Mouse (Mus musculus): ENCODE measurements around the gene Stab1. TPM values are rescaled to one million over a fixed set of nuclear protein-coding genes. Genes with fewer than 3 reads are reported as not detected.

Stab1 gene
- polyA plus RNA-seq, 1 experiment from 2014 or later = 12.9 TPM

GRCm38 (mm10) chr14:31160196-31161150, 8.0 kb downstream of the Stab1 start:
- Histone ChIP-seq H3K9me3 (no peaks in the 10 kb centered on the region), H3K27me3 (no peaks in the 10 kb centered on the region), H3K4me2 (replicated peaks) (no peak overlapping the region), H3K4me3 (no peak overlapping the region), H3K9ac (replicated peaks) (no peak overlapping the region), H3K4me1 (0 out of 2 replicates have a peak, but pooled peaks cover under 1% of the 10 kb centered on the region), H3K27ac (replicated peaks) (no peak overlapping the region), H3K36me3 (no peaks in the 10 kb centered on the region)
- ATAC-seq (replicated peaks) = no peak
- 83% methylated on average over 27 of the region's 27 CpGs for WGBS

DNA sequence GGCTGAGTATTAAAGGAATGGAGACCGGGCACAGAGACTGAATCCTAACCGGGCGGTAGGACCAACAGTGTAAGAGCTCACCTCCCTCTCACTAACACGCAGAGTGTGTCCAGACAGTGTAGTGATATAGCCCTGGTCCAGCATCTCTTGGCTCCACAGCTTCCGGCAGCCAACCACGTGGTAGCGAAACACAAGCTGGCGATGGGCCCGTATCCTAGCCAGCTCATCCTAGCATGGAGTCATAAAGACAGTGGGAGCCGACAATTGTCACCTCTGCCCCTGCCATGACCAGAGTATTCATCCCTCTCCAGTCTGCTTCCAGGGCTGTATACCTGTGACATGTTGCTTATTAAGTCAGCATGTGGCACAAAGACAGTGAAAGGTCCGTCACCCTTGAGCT, 22.7 kb downstream of the Stab1 start:
- Histone ChIP-seq H3K9me3 (no peaks in the 10 kb centered on the region), H3K27ac (replicated peaks) (no peak overlapping the region), H3K27me3 (no peaks in the 10 kb centered on the region), H3K4me1 (no peaks in the 10 kb centered on the region), H3K9ac (replicated peaks) (no peak overlapping the region), H3K4me2 (replicated peaks) (no peak overlapping the region), H3K36me3 (no peaks in the 10 kb centered on the region), H3K4me3 (no peak overlapping the region)
- 93% methylated on average over 11 of the region's 11 CpGs for WGBS
- ATAC-seq (replicated peaks) = no peak

DNA sequence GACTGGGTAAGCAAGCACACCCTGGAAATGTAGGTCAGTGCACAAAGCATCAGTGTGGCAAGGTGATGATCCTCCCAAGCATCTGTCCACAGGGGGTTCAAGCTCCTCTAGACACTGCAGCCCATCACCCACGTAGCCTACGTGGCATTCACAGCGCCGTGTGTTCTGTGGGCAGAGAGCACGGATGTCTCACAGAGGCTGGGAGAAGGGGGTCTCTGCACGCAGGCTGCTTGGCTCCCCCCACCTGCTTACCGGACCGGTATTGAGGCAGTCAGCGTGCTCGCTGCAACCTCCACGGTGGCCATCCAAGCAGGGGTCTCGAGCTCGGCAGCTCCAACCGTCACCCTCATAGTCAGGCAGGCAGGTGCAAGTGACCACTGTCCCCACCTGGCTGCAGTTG, 27.4 kb downstream of the Stab1 start:
- Histone ChIP-seq H3K27me3 (no peaks in the 10 kb centered on the region), H3K36me3 (peaks cover 18% of the 10 kb centered on the region), H3K27ac (replicated peaks) (no peak overlapping the region), H3K4me2 (replicated peaks) (no peak overlapping the region), H3K9ac (replicated peaks) (no peak overlapping the region), H3K4me1 (peaks cover 3% of the 10 kb centered on the region; the same call in 1 of the 2 replicates), H3K9me3 (no peaks in the 10 kb centered on the region), H3K4me3 (no peak overlapping the region)
- 95% methylated on average over 14 of the region's 14 CpGs for WGBS
- no peak for ATAC-seq (replicated peaks)

GRCm38 (mm10) chr14:31140141-31140540, 28.3 kb downstream of the Stab1 start:
- no peaks in the 10 kb centered on the region for H3K9me3 ChIP-seq
- no peak overlapping the region for H3K27ac ChIP-seq (replicated peaks)
- peaks cover 5% of the 10 kb centered on the region; the same call in 1 of the 2 replicates for H3K4me1 ChIP-seq
- ATAC-seq (replicated peaks) = no peak
- peaks cover 25% of the 10 kb centered on the region for H3K36me3 ChIP-seq
- H3K9ac ChIP-seq (replicated peaks) = no peak overlapping the region
- WGBS = 92% methylated on average over 15 of the region's 15 CpGs
- H3K4me2 ChIP-seq (replicated peaks) = no peak overlapping the region
- H3K27me3 ChIP-seq = no peaks in the 10 kb centered on the region
- no peak overlapping the region for H3K4me3 ChIP-seq

GRCm38 (mm10) chr14:31139666-31140065, 28.8 kb downstream of the Stab1 start:
- 90% methylated on average over 12 of the region's 12 CpGs for WGBS
- H3K4me3 ChIP-seq = no peak overlapping the region
- H3K4me1 ChIP-seq = peaks cover 9% of the 10 kb centered on the region
- H3K36me3 ChIP-seq = peaks cover 25% of the 10 kb centered on the region
- no peak overlapping the region for H3K4me2 ChIP-seq (replicated peaks)
- H3K9ac ChIP-seq (replicated peaks) = no peak overlapping the region
- no peak overlapping the region for H3K27ac ChIP-seq (replicated peaks)
- no peak for ATAC-seq (replicated peaks)
- no peaks in the 10 kb centered on the region for H3K27me3 ChIP-seq
- H3K9me3 ChIP-seq = no peaks in the 10 kb centered on the region

- Histone ChIP-seq H3K4me1 (peaks cover 16% of the 10 kb centered on the region), H3K9me3 (no peaks in the 10 kb centered on the region), H3K27ac (replicated peaks) (no peak overlapping the region), H3K9ac (replicated peaks) (no peak overlapping the region), H3K36me3 (peaks cover 25% of the 10 kb centered on the region), H3K27me3 (no peaks in the 10 kb centered on the region), H3K4me3 (no peak overlapping the region), H3K4me2 (replicated peaks) (no peak overlapping the region)
- 94% methylated on average over 9 of the region's 9 CpGs for WGBS
- ATAC-seq (replicated peaks) = no peak
These were observed 29.5 kb downstream of the Stab1 start for GRCm38 (mm10) chr14:31138897-31139429.

DNA sequence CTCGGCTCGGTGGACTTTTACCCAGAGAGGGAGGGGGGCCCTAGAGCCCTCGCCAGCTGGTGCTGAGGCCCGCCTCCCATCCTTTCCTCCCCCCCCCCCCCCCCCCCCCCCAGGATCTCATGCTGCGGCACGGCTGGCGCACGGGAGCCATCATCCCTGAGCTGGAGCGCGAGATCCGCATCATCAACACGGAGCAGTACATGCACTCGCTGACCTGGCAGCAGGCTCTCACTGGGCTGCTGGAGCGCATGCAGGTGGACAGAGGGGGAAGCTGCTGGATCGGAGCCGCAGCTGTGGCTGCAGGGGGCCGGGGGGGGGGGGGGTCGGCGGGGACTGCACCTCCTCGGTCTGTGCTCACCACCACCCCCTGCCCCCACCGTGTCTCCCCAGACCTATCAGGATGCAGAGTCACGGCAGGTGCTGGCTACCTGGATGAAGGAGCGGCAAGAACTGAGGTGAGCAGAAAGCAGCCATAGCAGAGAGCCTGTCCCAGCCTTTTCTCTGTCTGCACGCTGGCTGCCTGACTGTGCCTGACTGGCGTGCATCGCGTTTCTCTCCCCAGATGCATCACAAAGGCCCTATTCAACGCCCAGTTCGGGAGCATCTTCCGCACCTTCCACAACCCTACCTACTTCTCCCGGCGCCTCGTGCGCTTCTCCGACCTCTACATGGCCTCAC, 30.1 kb downstream of the Stab1 start:
- H3K9ac ChIP-seq (replicated peaks) = no peak overlapping the region
- H3K36me3 ChIP-seq = peaks cover 25% of the 10 kb centered on the region
- no peak overlapping the region for H3K27ac ChIP-seq (replicated peaks)
- no peak overlapping the region for H3K4me2 ChIP-seq (replicated peaks)
- no peak overlapping the region for H3K4me3 ChIP-seq
- H3K4me1 ChIP-seq = peaks cover 22% of the 10 kb centered on the region
- 86% methylated on average over 29 of the region's 35 CpGs for WGBS
- H3K27me3 ChIP-seq = no peaks in the 10 kb centered on the region
- no peak for ATAC-seq (replicated peaks)
- H3K9me3 ChIP-seq = no peaks in the 10 kb centered on the region

GRCm38 (mm10) chr14:31137791-31138190, 30.6 kb downstream of the Stab1 start:
- H3K36me3 ChIP-seq = peaks cover 25% of the 10 kb centered on the region

DNA sequence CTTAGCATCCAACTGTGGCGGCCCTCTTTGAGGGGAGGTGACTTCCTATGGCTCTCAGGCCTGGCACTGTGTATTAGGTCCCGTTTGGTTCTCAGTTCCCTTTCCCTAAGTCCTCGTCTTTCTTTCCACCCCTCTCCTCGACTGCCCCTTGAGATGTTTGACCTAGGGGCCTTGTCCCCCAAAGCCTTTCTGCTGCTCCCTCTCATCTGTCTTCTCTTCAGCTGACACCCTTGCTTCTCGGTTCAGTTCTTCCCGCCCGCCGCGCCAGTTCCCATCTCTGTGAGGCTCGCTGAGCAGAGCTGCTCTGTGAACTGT, 31.2 kb downstream of the Stab1 start:
- WGBS = 87% methylated on average over 10 of the region's 10 CpGs
- Histone ChIP-seq H3K36me3 (peaks cover 25% of the 10 kb centered on the region), H3K27ac (replicated peaks) (no peak overlapping the region), H3K4me1 (peaks cover 34% of the 10 kb centered on the region), H3K4me2 (replicated peaks) (no peak overlapping the region), H3K27me3 (no peaks in the 10 kb centered on the region), H3K9ac (replicated peaks) (no peak overlapping the region), H3K9me3 (no peaks in the 10 kb centered on the region), H3K4me3 (no peak overlapping the region)
- no peak for ATAC-seq (replicated peaks)

More at GRCm38 (mm10) chr14:31137791-31138190, 30.6 kb downstream of the Stab1 start:
- H3K27ac ChIP-seq (replicated peaks) = no peak overlapping the region
- no peak for ATAC-seq (replicated peaks)
- no peak overlapping the region for H3K4me2 ChIP-seq (replicated peaks)
- no peak overlapping the region for H3K9ac ChIP-seq (replicated peaks)
- H3K4me1 ChIP-seq = peaks cover 28% of the 10 kb centered on the region
- no peaks in the 10 kb centered on the region for H3K9me3 ChIP-seq
- H3K27me3 ChIP-seq = no peaks in the 10 kb centered on the region
- WGBS = 81% methylated on average over 11 of the region's 11 CpGs
- no peak overlapping the region for H3K4me3 ChIP-seq

DNA sequence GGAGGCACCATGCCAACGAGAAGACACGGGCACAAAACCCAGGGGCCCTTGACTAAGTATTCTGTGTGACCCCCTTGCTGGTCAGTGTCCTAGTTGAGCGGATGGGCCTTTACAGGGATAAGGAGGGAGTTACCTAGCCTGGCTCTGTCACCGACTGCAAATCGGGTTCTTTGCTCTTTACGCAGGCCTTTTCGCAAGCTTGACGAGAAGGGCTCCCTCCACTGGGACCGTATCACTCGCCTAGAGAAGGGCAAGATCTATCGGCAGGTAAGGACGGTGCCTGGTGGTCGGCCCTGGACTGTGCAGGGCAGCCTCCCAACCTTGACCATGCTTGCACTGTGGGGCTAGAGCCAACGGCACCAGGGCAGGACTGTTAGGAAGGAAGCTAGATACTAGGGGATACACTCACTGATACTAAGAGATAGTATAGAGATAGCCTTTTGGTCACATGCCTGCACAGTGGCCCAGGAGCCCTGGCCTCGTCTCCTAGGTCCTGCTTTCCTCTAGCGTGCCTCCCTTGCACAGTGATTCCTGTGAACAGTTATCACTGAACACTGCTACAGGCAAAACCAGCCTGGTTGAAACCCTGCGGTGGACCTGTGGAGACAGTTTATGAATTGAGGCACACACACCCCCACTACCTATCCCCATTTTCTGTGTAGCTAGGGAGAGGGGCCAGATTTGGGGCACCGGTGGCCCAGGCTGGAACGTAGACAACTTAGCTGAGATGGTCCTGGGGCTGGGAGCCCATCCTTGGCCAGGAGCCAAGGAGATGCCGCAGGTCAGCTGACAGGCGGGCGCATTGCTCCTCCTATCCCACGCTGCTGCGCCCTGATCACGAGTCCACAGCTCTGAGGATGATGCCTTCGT, 31.8 kb downstream of the Stab1 start:
- no peak overlapping the region for H3K9ac ChIP-seq (replicated peaks)
- WGBS = 92% methylated on average over 26 of the region's 26 CpGs
- H3K9me3 ChIP-seq = no peaks in the 10 kb centered on the region
- peaks cover 39% of the 10 kb centered on the region for H3K4me1 ChIP-seq
- no peak overlapping the region for H3K4me2 ChIP-seq (replicated peaks)
- H3K27ac ChIP-seq (replicated peaks) = no peak overlapping the region
- ATAC-seq (replicated peaks) = no peak
- H3K36me3 ChIP-seq = peaks cover 25% of the 10 kb centered on the region
- H3K27me3 ChIP-seq = no peaks in the 10 kb centered on the region
- H3K4me3 ChIP-seq = no peak overlapping the region

DNA sequence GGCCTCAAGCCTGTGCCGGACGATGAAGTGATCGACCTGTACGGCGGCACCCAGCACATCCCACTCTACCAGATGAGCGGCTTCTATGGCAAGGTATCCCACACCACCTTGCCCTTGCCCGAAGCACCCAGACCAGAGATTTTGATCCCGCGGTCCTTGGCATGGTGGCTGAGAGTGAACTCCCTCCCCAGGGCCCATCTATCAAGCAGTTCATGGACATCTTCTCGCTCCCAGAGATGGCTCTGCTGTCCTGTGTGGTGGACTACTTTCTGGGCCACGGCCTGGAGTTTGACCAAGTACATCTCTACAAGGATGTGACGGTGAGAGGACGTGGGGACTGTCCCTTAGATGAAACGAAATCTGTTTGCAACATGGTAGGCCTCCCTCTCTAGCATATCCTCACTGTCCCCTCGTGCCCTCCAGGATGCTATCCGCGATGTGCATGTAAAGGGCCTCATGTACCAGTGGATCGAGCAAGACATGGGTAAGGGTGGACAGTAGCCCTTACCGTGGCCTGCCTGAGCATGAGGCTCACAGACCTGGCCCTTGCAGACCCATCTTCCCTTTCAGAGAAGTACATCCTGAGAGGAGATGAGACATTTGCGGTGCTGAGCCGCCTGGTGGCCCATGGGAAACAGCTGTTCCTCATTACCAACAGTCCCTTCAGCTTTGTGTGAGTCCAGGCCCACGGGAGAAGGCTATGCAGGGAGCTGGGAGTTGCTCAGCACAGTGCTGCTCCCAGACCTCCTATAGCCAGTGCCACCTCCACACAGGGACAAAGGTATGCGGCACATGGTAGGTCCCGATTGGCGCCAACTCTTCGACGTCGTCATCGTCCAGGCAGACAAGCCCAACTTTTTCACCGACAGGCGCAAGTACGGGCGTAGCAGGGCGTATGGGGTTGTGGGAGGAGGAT, 32.7 kb downstream of the Stab1 start:
- Histone ChIP-seq H3K4me2 (replicated peaks) (no peak overlapping the region), H3K4me3 (no peak overlapping the region), H3K36me3 (peaks cover 25% of the 10 kb centered on the region), H3K9ac (replicated peaks) (no peak overlapping the region), H3K27me3 (no peaks in the 10 kb centered on the region), H3K27ac (replicated peaks) (no peak overlapping the region), H3K4me1 (peaks cover 45% of the 10 kb centered on the region), H3K9me3 (no peaks in the 10 kb centered on the region)
- ATAC-seq (replicated peaks) = no peak
- 94% methylated on average over 34 of the region's 34 CpGs for WGBS
